Mouse (Mus musculus) C2C12 (cell line): ENCODE results near the gene Dock3.

Experiments
- CTCF ChIP-seq: IDR thresholded peaks from one replicate; pipeline ENCODE4 v1.5.1; 2011; ENCODE audit not compliant: control insufficient read depth, insufficient read depth, insufficient read length
- MAX ChIP-seq: IDR thresholded peaks from one replicate; pipeline ENCODE4 v1.6.1; 2011; ENCODE audit warnings: mild to moderate bottlenecking, control low read depth

GRCm38 (mm10) chr9:107252164-107252563, 20.5 kb upstream of the Dock3 start:
- TF ChIP-seq CTCF (no peak), MAX (no peak)
